In genomic region chr19:32346176-32346575, GRCm38 (mm10) we compare ENCODE assay signal across 8 mouse cellular contexts. TPM values are rescaled to one million over a fixed set of nuclear protein-coding genes. Genes with fewer than 3 reads are reported as not detected.
DNase-seq lines count a peak whose midpoint lies in the region; ATAC-seq and TF ChIP-seq lines count a peak whose summit lies in the region.

No protein-coding gene starts in this region.

- peak overlapping the region; percentile 82 for H3K27ac ChIP-seq in limb, embryonic 13.5 days

- no peak overlapping the region for H3K9ac ChIP-seq in limb, embryonic 13.5 days

- H3K36me3 ChIP-seq in limb, embryonic 13.5 days, result 0 out of 2 replicates have a peak, but pooled peaks cover 15% of the 10 kb centered on the region

- no peaks in the 10 kb centered on the region for H3K27me3 ChIP-seq in limb, embryonic 13.5 days

- peaks cover 65% of the 10 kb centered on the region for H3K4me1 ChIP-seq in limb, embryonic 13.5 days

- WGBS in limb, embryonic 13.5 days, result 6% methylated on average over 3 of the region's 3 CpGs

- no peak for TF ChIP-seq POLR2A in brain, embryonic 14.5 days (IDR thresholded peaks at IDR 0.05; ENCODE audit: borderline replicate concordance, extremely low read depth, insufficient read depth, insufficient read length, poor library complexity, severe bottlenecking)

- H3K4me3 ChIP-seq in limb, embryonic 13.5 days, result no peak overlapping the region

- no peak for TF ChIP-seq CTCF in brain, embryonic 14.5 days (IDR thresholded peaks at IDR 0.05; ENCODE audit: borderline replicate concordance, extremely low read depth, insufficient read depth, insufficient read length)

- no peaks in the 10 kb centered on the region for H3K9me3 ChIP-seq in limb, embryonic 13.5 days

- ATAC-seq in limb, embryonic 13.5 days (ENCODE audit: low FRiP score, low read depth), result peak; percentile 93

- H3K4me2 ChIP-seq in limb, embryonic 13.5 days (replicated peaks), result peak overlapping the region; percentile 27

- peak; percentile 66 for DNase-seq in gastrocnemius, adult 18-20 months (ENCODE audit: low spot score)
- no peak for DNase-seq in gastrocnemius, postnatal 14 days
- peak; percentile 87 for DNase-seq in brain, embryonic 14.5 days (ENCODE audit: low read depth)
- peak; percentile 56 to 61 for DNase-seq in heart, postnatal 14 days
- peak; percentile 34 for DNase-seq in telencephalon, adult 2 months (ENCODE audit: low read depth, low spot score)
- no peak for DNase-seq in cerebellum, adult 18-20 months
- no peak for DNase-seq in layer of hippocampus, postnatal 36 days

- intact Hi-C loops in gastrocnemius, postnatal 14 days (cut with DNase I; ENCODE audit: low total_unique reads), result no loop called here
- intact Hi-C loops in heart, postnatal 14 days (cut with DNase I), result loop anchor here (2.0 kb wide), 1 partner anchor 41 kb away; no protein-coding TSS in a partner anchor

RNA-seq across cellular contexts. Expression of gene Sgms1, which starts 43.3 kb away (rescaled TPM):
- 10 to 100 TPM; 55.6 to 56.4 TPM for total RNA-seq in gastrocnemius, adult 18-20 months (2021)
- 10 to 100 TPM; 35.2 to 55.0 TPM for total RNA-seq in gastrocnemius, postnatal 14 days (2021)
- polyA plus RNA-seq in brain, embryonic 14.5 days (2012; rRNA removed), result 8.6 and 13.6 TPM in 2 replicates
- total RNA-seq in heart, postnatal 14 days (2021), result 10 to 100 TPM; 75.1 to 77.5 TPM
- 31.2 and 32.0 TPM in 2 replicates for polyA plus RNA-seq in limb, embryonic 13.5 days (2015; fragmentation: Nextera tagmentation; extraction: Ambion mirVana)
- total RNA-seq in layer of hippocampus, postnatal 36 days (2021), result 10 to 100 TPM; 53.6 to 64.1 TPM

Comparison
In these comparisons a context has a peak if more than half of its experiments do, and no peak if none do; other contexts are left out.
1. DNase-seq: peak in gastrocnemius, adult 18-20 months (single experiment), brain, embryonic 14.5 days (single experiment), heart, postnatal 14 days (2 of 2) and telencephalon, adult 2 months (single experiment); none in gastrocnemius, postnatal 14 days (single experiment), cerebellum, adult 18-20 months (0 of 2) and layer of hippocampus, postnatal 36 days (0 of 2).